Mouse (Mus musculus) layer of hippocampus, adult 11-12 months (tissue): Measurements from ENCODE around the gene Uaca.

Experiments
- DNase-seq: peaks from one replicate; pipeline ENCODE4 v3.0.0; 2022; ENCODE audit warnings: low spot score

Uaca gene

DNA sequence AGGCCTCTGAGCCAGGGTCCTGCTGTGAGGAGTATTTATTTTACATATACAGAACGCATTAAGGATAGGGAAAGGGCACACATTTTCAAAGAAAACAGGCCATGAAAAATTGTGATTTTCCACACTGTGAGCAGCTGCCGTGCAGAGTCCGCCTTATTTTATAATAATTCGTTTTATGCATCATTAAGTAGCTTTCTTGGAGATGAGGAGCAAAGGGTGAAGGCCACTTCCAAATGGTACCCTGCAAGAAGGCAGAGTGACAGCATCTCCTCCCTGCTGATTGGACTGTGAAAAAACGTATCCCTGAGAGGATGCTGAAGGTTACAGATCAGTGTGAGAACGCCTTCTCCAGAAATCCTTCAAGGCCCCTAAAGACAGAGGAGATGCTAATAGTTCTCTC lies 90.8 kb downstream of the Uaca start:
- no peak for DNase-seq

DNA sequence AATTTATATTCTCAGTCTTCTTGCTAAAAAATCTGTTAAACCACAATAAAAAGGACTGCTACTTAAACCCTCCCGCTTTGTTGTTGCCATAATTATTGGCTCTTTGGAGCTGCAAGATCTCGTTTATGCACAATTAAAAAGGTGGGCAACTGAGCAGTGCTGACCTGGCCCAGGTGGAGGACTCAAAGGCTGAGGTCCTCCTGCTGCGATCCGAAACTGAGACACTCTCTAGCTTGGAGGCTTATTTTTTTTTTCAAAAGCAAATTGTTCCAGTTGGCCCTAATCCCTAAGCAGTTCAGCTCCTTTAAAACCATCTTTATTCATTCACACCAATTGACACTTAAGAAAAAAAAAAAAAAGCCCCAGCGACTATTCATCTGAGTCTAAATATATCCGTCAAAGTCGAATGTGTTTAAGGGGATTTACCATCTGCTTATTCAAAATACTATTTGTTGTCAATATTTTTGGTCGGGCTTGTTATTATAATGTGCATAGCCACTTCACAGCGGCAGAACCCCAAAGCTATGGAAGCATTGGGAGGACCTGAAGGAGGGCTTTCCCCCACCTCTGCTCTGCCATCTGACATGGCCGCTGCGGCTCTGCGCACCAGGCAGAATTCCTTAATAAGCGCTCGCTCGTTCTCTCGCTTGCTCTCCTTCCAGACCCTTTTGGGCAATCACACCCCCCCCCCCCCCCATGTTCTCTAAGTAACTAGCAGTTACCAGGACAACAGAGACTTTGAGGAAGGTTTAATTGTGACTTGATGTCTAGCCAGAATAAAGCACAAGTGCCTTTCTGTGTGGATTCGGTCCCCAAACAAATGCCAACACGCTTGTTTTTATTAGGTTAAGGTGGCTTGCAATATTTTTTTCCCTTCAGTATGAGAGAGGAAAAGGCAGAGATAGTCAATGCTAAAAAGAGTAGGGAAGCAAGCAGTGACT lies 92.4 kb downstream of the Uaca start:
- DNase-seq: no peak

DNA sequence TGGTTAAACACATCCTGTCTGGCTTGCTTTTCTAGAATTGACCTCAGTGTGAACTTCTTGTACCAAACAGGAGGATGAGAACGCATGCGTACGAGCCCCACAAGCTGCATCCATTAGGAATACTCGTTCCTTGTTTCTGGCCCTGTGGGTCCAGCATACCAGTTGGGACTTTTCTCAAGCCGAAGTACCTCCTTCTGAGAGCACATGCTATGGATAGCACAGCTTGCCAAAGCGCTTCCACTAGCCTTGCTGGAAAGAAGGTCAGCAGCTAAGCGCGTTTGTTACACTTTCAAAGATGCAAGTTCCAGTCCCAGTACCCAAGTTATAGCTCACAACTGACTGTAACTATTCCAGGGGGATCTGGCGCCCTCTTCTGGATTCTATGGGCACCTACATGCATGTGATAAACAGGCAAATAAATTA lies 93.1 kb downstream of the Uaca start:
- DNase-seq: no peak

DNA sequence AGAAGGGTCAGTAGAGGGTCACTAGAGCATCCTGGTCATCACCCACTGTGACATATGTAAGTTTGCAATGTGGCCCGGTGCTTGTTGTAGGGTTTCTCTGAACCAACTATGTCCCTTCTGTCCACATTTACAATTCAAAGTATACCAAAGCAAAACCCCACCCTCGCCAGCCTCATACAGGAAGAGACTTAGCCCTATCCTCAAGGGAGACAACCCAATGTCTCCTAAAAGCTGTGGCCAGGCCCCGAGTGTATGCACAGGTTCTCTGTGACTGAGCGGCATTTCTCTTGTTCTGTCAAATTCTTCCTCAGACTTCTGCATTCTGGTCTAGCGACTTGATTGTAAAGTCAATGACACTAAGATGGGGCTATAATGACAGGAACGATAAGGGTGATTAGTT lies 99.2 kb downstream of the Uaca start:
- no peak for DNase-seq

DNA sequence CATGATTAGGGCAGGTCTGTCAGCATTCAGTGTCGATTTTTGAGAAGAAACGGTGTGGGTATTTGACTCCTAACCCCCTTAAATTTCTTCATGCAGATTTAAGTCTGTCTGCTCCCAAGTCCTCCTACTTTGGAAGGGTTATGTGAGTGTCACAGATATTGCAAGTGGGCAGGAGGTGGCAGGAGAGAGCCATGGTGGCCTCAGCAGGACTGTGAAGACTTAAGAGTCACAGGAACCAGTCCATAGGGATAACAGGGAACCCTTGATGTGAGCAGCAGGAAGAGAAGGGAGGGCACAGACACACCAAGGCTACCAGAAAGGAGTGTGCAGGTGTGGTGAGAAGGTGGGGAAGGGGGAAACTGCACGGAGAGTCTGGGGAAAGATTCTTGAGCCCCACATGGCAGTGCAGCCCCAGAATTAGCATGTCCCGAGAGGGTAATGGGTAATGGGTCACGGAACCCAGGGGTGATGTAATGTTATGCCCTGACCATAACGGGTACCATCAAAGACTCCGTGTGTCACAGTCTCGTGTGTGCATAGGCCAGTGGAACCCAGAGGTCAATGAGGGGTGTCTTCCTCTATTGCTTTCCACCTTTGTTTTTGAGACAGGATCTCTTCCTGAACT lies 101.3 kb downstream of the Uaca start:
- peak; percentile 65 for DNase-seq

DNA sequence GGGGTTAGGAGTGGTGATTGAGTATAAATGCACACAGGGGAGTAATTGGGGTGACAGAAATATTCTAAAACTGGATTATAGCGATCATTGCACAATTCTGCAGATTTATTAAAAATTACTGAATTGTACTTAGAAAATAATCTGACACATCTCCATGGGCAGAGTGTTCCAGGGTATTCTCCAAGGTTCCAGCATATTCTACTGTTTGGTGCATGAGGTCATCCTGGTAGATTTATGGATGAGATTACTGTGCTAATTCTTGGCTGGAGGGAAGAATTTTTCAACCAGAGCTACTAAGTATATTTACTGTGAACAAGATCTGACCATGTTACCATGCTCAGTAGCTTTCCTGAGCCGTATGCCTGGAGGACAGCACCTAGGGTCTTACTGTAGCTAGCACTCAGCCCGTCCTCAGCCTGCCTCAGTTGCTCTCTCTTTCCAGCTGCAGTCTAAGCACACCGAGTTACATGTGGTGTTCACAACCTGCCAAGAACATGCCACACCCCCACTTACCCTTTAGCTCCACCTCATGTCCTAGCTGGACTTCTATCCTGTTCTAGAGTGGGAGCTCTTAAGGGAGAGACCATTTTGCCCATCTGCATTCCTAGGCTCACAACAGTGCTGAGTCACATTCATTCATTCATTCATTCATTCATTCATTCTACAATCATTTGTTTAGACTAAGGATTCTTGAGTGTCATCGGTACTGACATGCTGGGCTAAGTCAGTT lies 104.1 kb downstream of the Uaca start:
- no peak for DNase-seq

DNA sequence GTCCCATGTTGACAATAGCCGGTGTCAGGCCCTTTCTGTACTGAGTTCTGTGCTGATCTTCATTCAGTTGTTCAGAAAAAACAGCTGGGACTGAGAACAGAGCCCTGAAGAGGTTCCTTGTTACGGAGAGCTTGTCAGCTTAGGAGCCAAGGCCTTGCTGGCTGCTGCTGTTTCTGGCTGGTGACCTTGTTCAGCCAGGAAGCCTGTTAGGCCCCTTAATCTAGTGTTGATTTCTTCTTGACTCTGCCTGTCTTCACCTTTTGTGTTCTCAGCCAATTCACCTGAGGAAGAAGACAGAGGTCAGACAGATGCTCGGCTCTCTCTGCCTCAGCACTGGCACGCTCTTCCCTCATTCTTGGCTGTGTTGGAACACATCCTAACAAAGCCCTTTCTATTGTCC lies 104.9 kb downstream of the Uaca start:
- DNase-seq: no peak

DNA sequence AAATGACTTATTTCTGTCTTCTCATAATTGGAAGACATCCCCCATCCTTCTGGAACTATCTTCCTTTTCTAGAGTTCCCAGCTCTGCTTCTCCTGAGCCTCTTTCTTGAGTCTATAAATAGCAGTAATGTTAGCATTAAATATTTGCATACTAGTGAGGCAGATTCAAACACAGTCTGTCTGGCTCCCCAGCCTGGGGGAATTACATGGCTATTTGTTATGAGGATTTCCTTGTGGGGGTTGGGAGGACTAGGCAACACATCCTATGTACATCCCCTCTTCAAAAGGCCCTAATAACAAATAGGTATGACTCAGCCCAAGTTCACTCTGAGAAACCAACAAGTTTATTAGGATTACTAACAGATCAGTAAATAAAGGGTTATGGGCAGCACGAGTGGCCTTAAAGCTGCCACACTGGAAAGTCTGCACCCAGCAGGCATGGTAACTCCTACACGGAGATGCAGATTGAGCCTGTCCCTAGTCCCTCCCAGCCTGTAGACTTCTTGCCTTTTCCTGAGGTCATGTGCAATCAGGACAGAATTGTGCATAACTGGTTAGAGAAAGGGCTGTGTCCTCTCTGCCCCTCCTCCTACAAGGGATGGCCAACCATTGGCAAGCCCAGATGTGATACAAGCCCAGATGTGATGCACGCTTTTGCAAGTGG lies 105.6 kb downstream of the Uaca start:
- DNase-seq: no peak

DNA sequence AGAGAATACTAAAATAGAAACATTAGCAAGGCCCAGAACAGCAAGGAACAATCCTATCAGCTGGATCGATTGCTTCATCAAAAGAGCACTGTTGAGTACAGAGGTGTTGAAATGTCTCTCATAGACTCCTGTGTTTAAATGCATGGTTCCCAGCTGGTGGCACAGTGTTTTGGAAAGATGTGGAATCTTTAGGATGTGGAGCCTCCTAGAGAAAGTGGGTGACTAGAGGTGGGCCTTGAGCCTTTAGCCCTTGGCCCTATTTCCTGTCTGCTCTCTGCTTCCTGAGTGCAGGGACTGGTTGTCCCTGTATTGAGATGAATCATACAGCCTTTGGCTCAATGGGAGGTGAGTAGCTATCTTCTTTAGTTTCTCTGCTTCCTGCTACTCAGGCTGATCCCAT lies 117.9 kb downstream of the Uaca start:
- no peak for DNase-seq

DNA sequence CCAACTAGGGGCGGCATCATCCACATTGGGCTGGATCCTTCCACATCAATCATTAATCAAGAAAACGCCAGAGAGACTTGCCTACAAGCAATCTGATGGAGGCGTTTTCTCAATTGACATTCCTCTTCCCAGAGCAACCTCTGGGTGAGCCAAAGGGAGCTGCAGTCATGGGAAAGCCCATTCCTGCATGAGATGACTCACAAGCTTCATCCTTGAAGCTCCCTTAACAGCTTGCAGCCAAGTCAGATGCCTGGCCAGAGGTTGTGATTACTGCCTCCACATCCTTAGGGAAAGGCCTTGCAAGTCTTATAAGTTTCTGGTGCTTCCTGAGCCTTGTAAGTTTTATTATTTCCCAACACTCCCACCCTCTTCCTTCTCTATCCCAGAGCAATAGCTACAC lies 119.3 kb downstream of the Uaca start:
- DNase-seq: no peak

DNA sequence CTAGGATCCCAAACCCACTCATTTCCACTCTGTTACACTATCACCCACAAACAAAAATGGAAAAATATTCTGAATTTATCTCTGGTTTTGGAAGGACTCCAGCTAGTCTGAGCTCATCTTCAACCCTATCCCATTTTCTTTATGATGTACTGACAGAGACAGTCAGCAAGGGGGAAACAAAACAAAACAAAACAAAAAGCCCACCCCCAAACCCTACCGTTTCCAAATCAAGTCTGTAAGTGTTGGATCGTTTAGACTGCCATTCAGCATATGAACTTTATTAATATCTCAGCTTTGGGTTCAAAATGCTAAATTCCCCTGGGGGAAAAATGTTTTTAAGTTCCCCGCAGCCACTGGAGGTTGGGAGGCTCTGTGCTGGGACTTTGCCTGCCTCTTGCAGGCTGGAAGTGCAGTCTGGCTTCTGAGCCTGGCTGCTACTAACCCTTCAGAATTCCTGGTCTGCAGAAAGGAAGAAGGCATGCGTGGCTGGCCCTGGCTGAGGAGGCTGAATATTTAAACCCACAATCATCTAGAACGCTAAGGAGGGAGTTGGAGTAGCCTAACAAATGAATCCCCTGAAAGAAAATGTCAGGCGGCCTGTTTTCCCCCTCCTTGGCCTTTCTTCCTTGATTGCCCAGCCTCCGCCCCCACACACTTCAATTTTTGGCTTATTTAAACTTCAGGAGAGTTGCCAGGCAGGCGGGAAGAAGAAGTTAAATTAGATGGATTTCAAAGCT lies 125.8 kb downstream of the Uaca start:
- DNase-seq: no peak

DNA sequence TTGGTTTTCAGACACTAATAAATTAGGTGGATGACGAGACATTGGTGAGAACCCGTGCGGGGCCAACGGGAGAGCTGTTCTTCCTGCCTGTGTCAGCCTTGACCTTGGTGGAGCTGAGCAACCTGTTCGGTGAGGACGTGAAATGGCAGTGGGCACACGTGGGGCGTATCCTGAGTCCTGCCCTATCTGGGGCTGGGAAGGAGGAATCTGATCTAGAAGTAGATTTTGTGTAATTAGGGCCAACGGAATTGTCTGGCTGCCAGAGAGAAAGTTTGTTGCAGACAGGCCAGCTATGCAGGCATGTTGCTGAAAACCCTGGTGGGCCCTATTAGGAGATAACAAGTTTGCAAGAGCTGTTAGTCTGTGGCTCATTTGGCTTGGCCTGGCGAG lies 126.3 kb downstream of the Uaca start:
- DNase-seq: no peak

DNA sequence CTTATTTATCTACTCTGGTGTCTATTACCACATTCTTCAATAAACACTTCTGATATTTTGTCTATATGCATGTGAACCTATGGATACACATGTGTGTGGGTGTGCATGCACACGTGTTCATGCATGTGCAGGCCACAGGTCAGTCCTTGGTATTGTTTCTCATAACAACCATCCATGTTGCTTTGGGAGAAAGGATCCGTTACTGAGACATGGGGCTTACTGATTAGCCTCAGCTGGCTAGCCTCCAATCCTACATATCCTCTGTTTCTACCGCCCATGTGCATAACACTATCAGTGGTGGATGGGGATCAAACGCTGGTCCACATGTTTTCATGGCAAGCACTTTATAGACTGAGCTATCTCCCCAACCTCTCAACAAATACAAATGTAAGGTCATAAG lies 126.9 kb downstream of the Uaca start:
- DNase-seq: no peak

DNA sequence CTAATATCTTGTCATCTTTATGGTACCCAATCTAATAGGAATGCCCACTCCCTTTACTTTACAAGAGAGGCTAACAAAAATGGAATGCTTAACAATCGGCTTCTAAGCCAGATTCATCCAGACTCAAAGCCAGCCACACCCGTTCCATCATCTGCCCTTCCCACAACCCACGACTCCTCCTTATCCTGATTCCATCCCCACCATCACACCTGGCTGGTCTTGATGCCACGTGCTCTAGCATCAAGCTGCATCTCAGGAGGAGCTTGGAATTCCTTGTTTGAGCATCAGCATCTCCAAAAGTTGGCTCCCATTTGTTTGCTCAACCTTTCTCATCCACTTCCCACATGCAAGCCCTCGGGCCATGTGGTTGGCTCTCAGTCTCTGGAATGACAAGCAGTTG lies 127.5 kb downstream of the Uaca start:
- no peak for DNase-seq

DNA sequence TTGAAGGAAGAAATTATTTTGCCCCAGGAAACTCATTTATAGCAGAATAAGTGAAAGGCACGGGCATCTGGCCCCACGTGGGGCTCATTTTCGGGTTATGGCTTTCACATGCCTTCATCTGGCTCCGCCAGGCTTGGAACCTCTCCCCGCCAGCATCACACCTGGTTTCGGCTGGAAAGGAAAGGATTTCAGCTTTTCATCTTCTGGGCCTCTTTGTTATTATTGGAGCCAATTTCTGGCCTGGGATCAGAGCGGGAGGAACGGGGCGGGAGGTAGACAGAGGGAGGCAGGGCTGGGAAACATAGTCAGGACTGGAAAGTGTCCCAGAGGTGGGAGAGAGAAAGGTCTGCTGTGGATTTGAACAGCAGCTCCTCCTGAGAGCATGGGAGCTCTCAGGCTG lies 132.0 kb downstream of the Uaca start:
- no peak for DNase-seq

DNA sequence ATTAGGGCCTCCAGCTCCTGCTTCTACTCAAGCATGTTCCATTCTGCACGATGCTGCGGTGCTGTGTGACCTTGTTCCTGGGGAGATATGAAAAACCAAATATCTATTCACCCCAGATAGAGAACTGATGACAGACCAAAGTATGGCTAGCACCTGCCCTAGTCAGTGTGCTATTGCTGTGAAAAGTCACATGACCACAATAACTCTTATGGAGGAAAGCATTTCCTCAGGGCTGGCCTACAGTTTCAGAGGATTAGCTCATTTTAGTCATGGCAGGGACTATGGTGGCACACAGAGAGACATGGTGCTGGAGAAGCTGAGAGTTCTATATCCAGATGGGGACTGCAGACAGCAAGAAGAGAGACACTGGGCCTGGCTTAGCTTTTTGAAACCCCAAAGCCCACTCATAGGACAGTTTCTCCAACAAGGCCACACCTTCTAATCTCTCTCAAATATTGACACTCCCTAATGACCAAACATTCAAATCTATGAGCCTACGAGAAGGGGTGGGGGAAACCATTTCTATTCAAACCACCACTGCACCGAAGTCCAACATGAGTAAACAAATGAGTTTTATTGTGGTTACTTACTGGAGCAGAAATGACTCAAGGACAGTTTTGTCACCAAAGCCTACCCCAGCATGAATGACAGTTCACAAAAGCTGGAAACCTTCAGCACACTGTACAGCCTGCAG lies 135.1 kb downstream of the Uaca start:
- no peak for DNase-seq
